Mouse (Mus musculus): Measurements from ENCODE around the gene Cldn3. TPM values are rescaled to one million over a fixed set of nuclear protein-coding genes. Genes with fewer than 3 reads are reported as not detected.
"Not testable (repeated sequence)": the region's sequence is repeated elsewhere in the genome, so short reads cannot be mapped to it uniquely, and the experiment has no call there.

Gene Cldn3
- polyA plus RNA-seq (2015; fragmentation: Nextera tagmentation; extraction: Ambion mirVana), result 13.0 and 13.6 TPM in 2 replicates

- Histone ChIP-seq H3K9ac (replicated peaks; ENCODE audit: low read depth, low read length) (peak within 1 kb of the TSS; percentile 52), H3K4me1 (replicated peaks; ENCODE audit: control insufficient read depth, insufficient read depth, low read length) (peaks cover 13% of the 10 kb centered on the region), H3K27me3 (replicated peaks; ENCODE audit: control insufficient read depth, insufficient read depth, low read length) (peaks cover 32% of the 10 kb centered on the region), H3K27ac (ENCODE audit: low read length) (peak within 1 kb of the TSS; percentile 38; the same call in 1 of the 2 replicates), H3K4me2 (ENCODE audit: low read length) (peak within 1 kb of the TSS; percentile 44), H3K4me3 (replicated peaks; ENCODE audit: low read length) (peak within 1 kb of the TSS; percentile 43), H3K36me3 (ENCODE audit: control insufficient read depth, insufficient read depth) (no peaks in the 10 kb centered on the region), H3K9me3 (ENCODE audit: control insufficient read depth, low read length) (no peaks in the 10 kb centered on the region)
- WGBS, result under 1% methylated on average over 25 of the region's 25 CpGs
- peak; percentile 75 for ATAC-seq
Measured at GRCm38 (mm10) chr5:134985633-134986297, at the start of gene Cldn3. Cldn3 (plus strand) TSS chr5:134986214.

DNA sequence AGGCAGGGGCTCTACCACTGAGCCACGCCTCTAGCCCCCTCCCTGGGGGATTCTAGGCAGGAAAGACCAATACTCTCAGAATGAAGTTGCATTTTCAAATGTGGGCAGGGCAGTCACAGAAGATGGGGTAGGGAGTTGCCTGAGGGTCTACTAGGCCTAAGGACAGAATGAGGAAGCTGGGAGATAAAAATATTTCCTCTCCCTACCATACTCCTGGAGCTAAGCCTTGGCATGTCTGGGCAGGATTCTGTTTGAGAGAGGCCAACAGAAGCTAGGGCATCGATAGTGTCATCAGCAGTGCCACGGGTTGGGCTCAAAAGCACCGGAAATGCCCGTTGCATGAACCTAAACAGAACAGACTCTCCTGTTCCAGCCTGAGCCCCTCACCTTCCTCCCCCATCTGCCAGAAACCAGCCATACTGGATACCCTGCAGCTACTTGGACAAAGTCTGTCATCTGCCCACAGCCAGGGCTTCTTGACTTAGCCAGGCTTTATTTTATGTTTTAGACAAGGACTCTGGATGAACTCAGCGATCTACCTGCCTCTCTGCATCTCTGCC is 49.3 kb upstream of the Cldn3 start:
- no peak overlapping the region for H3K4me3 ChIP-seq (replicated peaks; ENCODE audit: low read length)
- no peak overlapping the region for H3K27ac ChIP-seq (ENCODE audit: low read length)
- no peak overlapping the region for H3K9ac ChIP-seq (replicated peaks; ENCODE audit: low read depth, low read length)
- H3K36me3 ChIP-seq (ENCODE audit: control insufficient read depth, insufficient read depth), result no peaks in the 10 kb centered on the region
- peaks cover 6% of the 10 kb centered on the region; the same call in 1 of the 2 replicates for H3K4me1 ChIP-seq (replicated peaks; ENCODE audit: control insufficient read depth, insufficient read depth, low read length)
- H3K4me2 ChIP-seq (ENCODE audit: low read length), result no peak overlapping the region
- no peaks in the 10 kb centered on the region for H3K27me3 ChIP-seq (replicated peaks; ENCODE audit: control insufficient read depth, insufficient read depth, low read length)
- ATAC-seq, result no peak
- 94% methylated on average over 6 of the region's 6 CpGs for WGBS
- no peaks in the 10 kb centered on the region for H3K9me3 ChIP-seq (ENCODE audit: control insufficient read depth, low read length)

GRCm38 (mm10) chr5:134939069-134939468 is 46.9 kb upstream of the Cldn3 start:
- Histone ChIP-seq H3K4me3 (replicated peaks; ENCODE audit: low read length) (no peak overlapping the region), H3K36me3 (ENCODE audit: control insufficient read depth, insufficient read depth) (no peaks in the 10 kb centered on the region), H3K9me3 (ENCODE audit: control insufficient read depth, low read length) (no peaks in the 10 kb centered on the region), H3K9ac (replicated peaks; ENCODE audit: low read depth, low read length) (no peak overlapping the region), H3K4me2 (ENCODE audit: low read length) (no peak overlapping the region), H3K27ac (ENCODE audit: low read length) (no peak overlapping the region), H3K27me3 (replicated peaks; ENCODE audit: control insufficient read depth, insufficient read depth, low read length) (no peaks in the 10 kb centered on the region), H3K4me1 (replicated peaks; ENCODE audit: control insufficient read depth, insufficient read depth, low read length) (no peaks in the 10 kb centered on the region)
- 69% methylated on average over 3 of the region's 3 CpGs for WGBS
- ATAC-seq, result no peak

DNA sequence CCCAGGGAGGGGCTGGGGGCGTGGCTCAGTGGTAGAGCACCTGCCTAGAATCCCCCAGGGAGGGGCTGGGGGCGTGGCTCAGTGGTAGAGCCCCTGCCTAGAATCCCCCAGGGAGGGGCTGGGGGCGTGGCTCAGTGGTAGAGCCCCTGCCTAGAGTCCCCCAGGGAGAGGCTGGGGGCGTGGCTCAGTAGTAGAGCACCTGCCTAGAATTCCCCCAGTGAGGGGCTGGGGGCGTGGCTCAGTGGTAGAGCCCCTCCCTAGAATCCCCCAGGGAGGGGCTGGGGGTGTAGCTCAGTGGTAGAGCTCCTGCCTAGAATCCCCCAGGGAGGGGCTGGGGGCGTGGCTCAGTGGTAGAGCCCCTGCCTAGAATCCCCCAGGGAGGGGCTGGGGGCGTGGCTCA is 46.5 kb upstream of the Cldn3 start:
- H3K4me3 ChIP-seq (replicated peaks; ENCODE audit: low read length); H3K36me3 ChIP-seq (ENCODE audit: control insufficient read depth, insufficient read depth); ATAC-seq; H3K4me2 ChIP-seq (ENCODE audit: low read length); H3K4me1 ChIP-seq (replicated peaks; ENCODE audit: control insufficient read depth, insufficient read depth, low read length); H3K9ac ChIP-seq (replicated peaks; ENCODE audit: low read depth, low read length); H3K27me3 ChIP-seq (replicated peaks; ENCODE audit: control insufficient read depth, insufficient read depth, low read length); H3K27ac ChIP-seq (ENCODE audit: low read length); H3K9me3 ChIP-seq (ENCODE audit: control insufficient read depth, low read length): not testable (repeated sequence)
- 91% methylated on average over 1 of the region's 7 CpGs for WGBS

DNA sequence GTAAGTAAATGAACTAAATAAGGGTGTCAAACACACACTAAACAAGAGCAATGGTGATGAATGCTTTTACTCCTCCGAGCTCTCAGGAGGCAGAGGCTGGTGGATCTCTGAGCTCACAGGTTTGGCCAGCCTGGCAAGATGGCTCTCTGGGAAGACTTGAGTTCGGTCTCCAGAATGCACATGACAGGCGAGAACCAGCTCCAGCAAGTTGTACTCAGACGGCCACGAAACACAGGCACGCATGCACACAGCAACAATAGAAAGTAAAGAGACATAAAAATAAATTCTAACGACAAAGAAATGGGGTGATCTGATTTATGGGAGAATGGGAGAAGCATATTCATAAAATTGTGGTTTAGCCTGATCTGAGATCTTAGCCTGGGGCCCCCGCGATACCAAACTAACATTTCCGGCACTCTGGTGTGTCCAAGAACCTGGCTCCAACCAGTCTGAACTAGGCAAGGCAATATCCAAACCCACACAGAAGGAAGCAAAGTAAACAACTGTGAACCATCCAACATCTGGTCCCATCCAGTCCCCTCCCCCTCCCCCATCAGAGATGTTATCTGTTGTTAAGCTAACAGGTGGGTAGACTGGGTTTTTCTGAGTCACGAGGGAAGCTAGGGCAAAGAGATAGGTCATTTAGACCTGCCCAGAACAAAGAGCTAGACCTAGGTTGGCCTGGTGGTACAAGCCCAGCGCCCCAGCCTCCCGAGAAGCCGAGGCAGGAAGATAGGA is 44.4 kb upstream of the Cldn3 start:
- 87% methylated on average over 14 of the region's 14 CpGs for WGBS

DNA sequence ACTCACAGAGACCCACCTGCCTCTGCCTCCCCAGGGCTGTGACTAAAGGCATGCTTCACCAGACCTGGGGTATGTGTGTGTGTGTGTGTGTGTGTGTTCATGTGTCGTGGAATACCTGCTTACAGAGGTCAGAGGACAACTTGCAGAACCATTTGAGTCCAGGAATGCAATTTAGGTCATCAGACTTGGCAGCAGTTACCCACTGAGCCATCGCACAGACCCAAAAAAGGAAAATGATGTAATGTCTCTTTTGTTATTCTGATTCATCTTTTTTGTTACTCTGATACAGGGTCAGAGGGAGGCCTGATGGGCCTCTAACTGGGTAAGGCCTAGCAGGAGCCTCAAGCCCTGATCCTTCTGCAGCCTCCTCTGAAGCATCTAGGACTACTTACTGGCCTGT is 43.3 kb upstream of the Cldn3 start:
- H3K4me3 ChIP-seq (replicated peaks; ENCODE audit: low read length), result no peak overlapping the region
- H3K27ac ChIP-seq (ENCODE audit: low read length), result no peak overlapping the region
- H3K9ac ChIP-seq (replicated peaks; ENCODE audit: low read depth, low read length), result no peak overlapping the region
- H3K9me3 ChIP-seq (ENCODE audit: control insufficient read depth, low read length), result no peaks in the 10 kb centered on the region
- H3K27me3 ChIP-seq (replicated peaks; ENCODE audit: control insufficient read depth, insufficient read depth, low read length), result peaks cover 24% of the 10 kb centered on the region
- no peaks in the 10 kb centered on the region for H3K36me3 ChIP-seq (ENCODE audit: control insufficient read depth, insufficient read depth)
- H3K4me2 ChIP-seq (ENCODE audit: low read length), result no peak overlapping the region
- H3K4me1 ChIP-seq (replicated peaks; ENCODE audit: control insufficient read depth, insufficient read depth, low read length), result no peaks in the 10 kb centered on the region
- no peak for ATAC-seq
- 70% methylated on average over 2 of the region's 2 CpGs for WGBS

More for the DNA sequence above, 44.4 kb upstream of the Cldn3 start:
- Histone ChIP-seq H3K9me3 (ENCODE audit: control insufficient read depth, low read length) (no peaks in the 10 kb centered on the region), H3K4me2 (ENCODE audit: low read length) (no peak overlapping the region), H3K27ac (ENCODE audit: low read length) (no peak overlapping the region), H3K4me3 (replicated peaks; ENCODE audit: low read length) (no peak overlapping the region), H3K36me3 (ENCODE audit: control insufficient read depth, insufficient read depth) (no peaks in the 10 kb centered on the region), H3K4me1 (replicated peaks; ENCODE audit: control insufficient read depth, insufficient read depth, low read length) (no peaks in the 10 kb centered on the region), H3K9ac (replicated peaks; ENCODE audit: low read depth, low read length) (no peak overlapping the region), H3K27me3 (replicated peaks; ENCODE audit: control insufficient read depth, insufficient read depth, low read length) (peaks cover 16% of the 10 kb centered on the region)
- ATAC-seq, result no peak

DNA sequence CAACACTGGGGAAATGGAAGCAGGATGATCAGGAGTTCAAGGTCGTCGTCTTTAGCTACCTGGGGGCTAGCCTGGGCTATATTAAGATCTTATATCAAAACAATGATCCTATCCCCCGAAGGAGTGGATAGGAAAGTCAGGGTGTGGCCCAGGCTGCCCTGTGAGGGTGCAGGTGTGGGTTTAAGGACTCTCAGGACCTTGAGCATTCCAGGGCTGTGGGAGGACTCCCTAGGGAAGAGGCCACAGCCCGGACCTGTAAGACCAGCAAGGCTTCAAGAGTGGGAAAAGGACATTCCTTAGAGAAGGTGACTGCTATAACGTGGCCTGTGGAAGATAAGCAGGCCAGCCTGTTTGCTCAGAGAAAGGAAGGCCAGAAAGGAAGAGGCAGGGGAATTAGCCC is 41.8 kb upstream of the Cldn3 start:
- no peaks in the 10 kb centered on the region for H3K4me1 ChIP-seq (replicated peaks; ENCODE audit: control insufficient read depth, insufficient read depth, low read length)
- no peak overlapping the region for H3K9ac ChIP-seq (replicated peaks; ENCODE audit: low read depth, low read length)
- no peak overlapping the region for H3K4me2 ChIP-seq (ENCODE audit: low read length)
- H3K27ac ChIP-seq (ENCODE audit: low read length), result no peak overlapping the region
- no peak for ATAC-seq
- peaks cover 24% of the 10 kb centered on the region for H3K27me3 ChIP-seq (replicated peaks; ENCODE audit: control insufficient read depth, insufficient read depth, low read length)
- no peaks in the 10 kb centered on the region for H3K36me3 ChIP-seq (ENCODE audit: control insufficient read depth, insufficient read depth)
- H3K4me3 ChIP-seq (replicated peaks; ENCODE audit: low read length), result no peak overlapping the region
- WGBS, result 83% methylated on average over 5 of the region's 5 CpGs
- no peaks in the 10 kb centered on the region for H3K9me3 ChIP-seq (ENCODE audit: control insufficient read depth, low read length)

- Histone ChIP-seq H3K9ac (replicated peaks; ENCODE audit: low read depth, low read length) (no peak overlapping the region), H3K27me3 (replicated peaks; ENCODE audit: control insufficient read depth, insufficient read depth, low read length) (peaks cover 24% of the 10 kb centered on the region), H3K27ac (ENCODE audit: low read length) (no peak overlapping the region), H3K4me2 (ENCODE audit: low read length) (no peak overlapping the region), H3K4me3 (replicated peaks; ENCODE audit: low read length) (no peak overlapping the region), H3K36me3 (ENCODE audit: control insufficient read depth, insufficient read depth) (no peaks in the 10 kb centered on the region), H3K4me1 (replicated peaks; ENCODE audit: control insufficient read depth, insufficient read depth, low read length) (no peaks in the 10 kb centered on the region), H3K9me3 (ENCODE audit: control insufficient read depth, low read length) (no peaks in the 10 kb centered on the region)
- no peak for ATAC-seq
- 48% methylated on average over 17 of the region's 19 CpGs for WGBS
Measured at GRCm38 (mm10) chr5:134945266-134945959, 40.6 kb upstream of the Cldn3 start.
